Mouse (Mus musculus) ovary, postnatal 14 days (tissue): ENCODE results near the gene Taf1c.

Source experiments
- DNase-seq: peaks from one replicate; pipeline ENCODE4 v3.0.0; 2022; ENCODE audit warnings: low spot score

Taf1c gene

GRCm38 (mm10) chr8:119572411-119572810 is 32.6 kb downstream of the Taf1c start:
- DNase-seq: no peak

GRCm38 (mm10) chr8:119571135-119571534 is 33.9 kb downstream of the Taf1c start:
- no peak for DNase-seq

DNA sequence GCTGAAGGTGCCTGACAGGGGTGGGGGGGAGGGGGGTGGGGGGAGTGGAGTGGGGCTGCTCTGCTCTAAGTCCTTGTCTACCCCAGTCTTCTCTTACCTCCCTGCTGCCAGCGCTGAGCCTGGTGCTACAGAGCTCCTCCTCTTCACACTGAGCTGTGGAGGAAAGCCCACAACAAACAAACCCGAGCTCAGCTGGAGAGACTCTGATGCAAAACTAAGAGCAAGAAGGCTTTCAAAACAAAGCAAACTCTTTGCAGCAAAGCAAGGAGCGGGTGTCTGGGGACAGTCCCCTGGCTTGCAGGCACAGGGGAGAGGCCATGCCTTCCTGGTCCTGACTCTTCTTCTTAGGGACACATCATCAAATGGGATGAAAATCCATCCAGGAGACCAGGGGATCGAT is 35.1 kb downstream of the Taf1c start:
- no peak for DNase-seq

DNA sequence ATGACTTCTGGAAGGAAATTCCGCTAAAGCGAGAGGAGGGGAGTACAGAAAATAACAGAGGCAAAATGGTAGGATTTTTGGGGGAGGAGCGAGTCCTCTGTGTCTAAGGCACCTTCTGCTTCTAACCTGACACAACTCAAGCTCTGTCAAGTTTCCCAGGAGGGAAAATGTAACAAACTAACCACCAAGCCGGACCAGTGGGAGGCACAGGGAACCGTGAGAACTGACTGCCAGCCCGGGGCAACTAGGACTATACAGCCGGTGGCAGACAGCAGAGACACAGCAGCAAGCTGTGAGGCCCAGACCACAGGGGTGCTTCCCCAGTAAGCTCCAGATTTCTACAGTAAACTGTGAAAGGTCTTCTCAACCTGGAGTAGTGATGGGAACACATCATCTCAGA is 36.1 kb downstream of the Taf1c start:
- DNase-seq: no peak

DNA sequence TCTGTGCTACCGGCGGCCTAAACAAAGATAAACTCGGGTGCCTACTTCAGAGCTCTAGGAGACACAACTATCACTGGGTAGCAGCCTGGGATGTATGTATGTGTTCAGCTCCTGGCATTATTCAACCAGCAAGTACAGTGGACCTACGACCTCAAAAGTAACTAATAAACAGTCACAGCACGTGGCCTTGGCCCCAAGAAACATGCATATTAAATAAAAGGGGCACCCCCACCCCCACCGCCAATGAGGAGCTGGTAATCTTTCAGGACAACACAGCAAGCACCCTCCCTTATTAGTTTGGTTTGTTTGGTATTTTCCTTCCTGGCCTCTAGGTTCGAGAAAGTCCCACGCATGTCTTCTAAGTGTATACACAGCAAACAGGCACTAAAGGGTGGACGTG is 36.8 kb downstream of the Taf1c start:
- DNase-seq: no peak

DNA sequence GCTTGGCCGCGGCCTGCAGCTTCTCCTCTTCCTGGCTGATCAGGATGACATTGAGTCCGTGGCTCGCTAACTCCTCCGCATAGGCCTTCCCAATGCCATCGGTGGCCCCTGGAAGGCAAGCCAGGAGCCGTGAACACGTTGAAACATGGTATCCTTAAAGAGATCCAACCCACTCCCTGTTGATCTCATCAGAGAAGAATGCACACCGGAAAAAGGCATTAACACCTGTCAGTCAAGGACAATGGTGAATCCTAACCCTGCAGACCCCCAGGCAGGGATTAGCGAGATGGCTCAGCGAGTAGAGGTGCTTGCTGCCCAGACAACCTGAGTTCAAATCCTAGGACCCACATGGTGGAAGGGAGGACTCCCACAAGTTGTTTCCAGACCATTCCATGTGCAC is 38.7 kb downstream of the Taf1c start:
- DNase-seq: no peak

- DNase-seq: no peak
Observed at GRCm38 (mm10) chr8:119563849-119564251, 41.2 kb downstream of the Taf1c start.

DNA sequence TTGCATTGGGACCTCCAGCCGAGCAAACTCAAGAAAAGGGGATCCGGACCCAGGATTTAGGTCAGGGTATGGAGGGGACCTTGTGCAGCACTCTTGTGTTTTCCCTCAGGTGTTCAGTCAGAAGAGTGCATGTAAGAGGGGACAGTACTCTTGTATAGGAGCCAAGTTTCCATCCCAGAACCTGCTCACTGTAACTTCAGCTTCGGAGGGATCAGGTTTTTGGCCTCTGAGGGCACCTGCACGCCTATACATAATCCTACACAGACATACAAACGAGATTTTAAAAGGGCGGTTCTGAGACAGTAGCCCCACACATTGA is 45.7 kb downstream of the Taf1c start:
- DNase-seq: no peak

DNA sequence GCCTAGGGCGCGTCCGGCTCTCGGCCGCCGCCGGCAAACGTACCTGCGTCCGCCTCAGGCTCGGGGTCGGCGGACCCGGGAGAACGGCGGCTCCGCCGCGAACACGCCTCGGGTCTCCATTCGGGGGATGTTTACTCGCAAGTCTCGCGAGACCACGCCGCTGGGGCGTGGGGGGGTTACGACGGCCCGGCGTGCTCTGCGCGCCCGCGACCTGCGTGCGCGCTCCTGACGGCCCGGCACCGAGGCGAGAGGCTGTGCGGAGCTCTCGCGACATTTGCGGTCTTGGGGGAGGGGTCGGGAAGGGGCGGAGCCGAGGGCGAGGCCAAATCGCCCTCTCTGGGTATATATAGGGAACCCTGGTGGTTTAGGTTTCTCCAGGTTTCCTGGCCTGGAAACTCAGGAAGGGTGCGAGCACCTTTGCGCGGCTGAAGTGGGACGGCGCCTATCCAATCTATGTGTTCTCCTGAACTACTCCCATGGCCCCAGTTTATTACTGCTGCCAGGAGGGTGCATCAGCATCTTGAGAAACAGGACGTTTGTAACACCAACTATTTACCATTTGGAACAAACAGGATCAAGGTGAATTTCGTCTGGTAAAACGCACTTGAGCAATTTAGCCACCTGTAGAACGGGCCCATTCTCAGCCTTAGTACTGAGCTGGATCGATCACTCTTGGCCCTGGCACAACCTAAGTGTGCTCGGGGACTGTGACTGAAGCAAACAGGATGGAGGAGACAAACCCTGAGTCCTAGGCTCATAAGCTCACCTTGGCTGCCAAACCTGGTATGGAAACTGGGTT is 46.2 kb downstream of the Taf1c start, which contains the start of gene Mbtps1:
Gene Mbtps1 (minus strand): TSS at position 133 of the 799 bp plus-strand sequence.
- DNase-seq: peak; percentile 98

- DNase-seq: no peak
Observed at GRCm38 (mm10) chr8:119557821-119558602, 47.0 kb downstream of the Taf1c start.

DNA sequence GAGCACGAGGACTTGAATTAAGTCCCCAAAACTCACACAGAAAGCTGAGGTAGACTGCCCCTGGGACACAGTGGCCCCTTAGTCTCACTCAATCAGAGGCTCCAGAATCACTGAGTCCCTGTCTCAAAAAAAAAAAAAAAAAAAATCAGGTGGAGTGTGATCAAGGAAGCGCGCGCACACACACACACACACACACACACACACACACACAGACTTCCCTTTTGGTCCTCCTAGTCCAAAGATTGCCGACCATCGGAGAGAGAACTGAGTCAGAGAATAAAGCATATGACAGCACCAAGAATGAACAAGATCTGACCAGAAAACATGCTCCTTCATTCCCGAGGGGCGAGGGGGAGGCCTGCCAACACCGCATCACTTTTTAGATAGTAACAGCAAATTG is 47.9 kb downstream of the Taf1c start:
- no peak for DNase-seq

- no peak for DNase-seq
Observed at GRCm38 (mm10) chr8:119555861-119556260, 49.2 kb downstream of the Taf1c start.

- no peak for DNase-seq
Observed at GRCm38 (mm10) chr8:119552967-119553366, 52.1 kb downstream of the Taf1c start.

DNA sequence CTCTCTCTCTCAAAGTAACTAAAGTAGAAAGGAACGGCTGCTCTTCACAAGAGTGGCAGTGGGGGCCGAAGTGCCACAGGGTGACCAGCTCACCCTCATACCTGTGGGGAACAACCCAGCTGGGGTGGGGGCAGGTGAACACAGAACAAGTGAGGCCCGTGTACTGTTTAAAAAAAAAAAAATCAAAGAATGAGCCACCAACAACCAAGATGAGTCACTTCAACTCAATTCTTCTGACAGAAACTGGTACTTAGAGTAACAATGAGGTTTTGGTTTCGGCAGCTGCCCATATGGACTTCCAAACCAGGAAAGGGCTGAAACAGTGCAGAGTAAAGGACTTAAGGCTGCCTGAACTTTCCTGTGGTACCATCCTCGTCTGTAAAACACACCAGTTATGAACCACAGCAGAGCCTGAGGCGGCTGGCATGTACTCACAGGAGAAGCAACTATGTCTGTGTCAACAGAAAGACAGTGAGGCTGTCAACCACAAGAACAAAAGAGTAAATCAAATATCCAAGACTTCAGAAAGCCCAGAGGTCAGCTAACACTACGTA is 56.4 kb downstream of the Taf1c start:
- no peak for DNase-seq
